Mouse (Mus musculus) liver, adult 2 months (tissue): ENCODE measurements at regions not wholly inside any gene's neighbourhood (a gene's known extent, or its start where the extent isn't known, plus 50 kb on each side); places are given as distances from the start of the nearest gene placed in this dataset.

ENCODE experiments used
- DNase-seq: peaks from one replicate; pipeline ENCODE4 v3.0.0-alpha.2; 2011; ENCODE audit warnings: low read depth, low spot score; ENCODE audit errors: extremely low read depth
- H3K27ac ChIP-seq: fragments of 200-500 bp; replicated peaks from 2 replicates; pipeline ENCODE4 v1.5.1; 2012; ENCODE audit warnings: low read depth, mild to moderate bottlenecking, control low read depth, inconsistent platforms, low read length; ENCODE audit not compliant: insufficient read depth
- H3K27me3 ChIP-seq: fragments of 200-500 bp; 2 replicates; pipeline ENCODE4 v1.6.1; 2012; ENCODE audit warnings: mild to moderate bottlenecking, moderate library complexity, low read length, inconsistent platforms; ENCODE audit not compliant: control insufficient read depth, insufficient read depth
- H3K36me3 ChIP-seq: fragments of 200-500 bp; 2 replicates; pipeline ENCODE4 v1.6.1; 2012; ENCODE audit warnings: low read length, inconsistent platforms; ENCODE audit not compliant: control insufficient read depth, insufficient read depth
- H3K4me1 ChIP-seq: fragments of 200-500 bp; 2 replicates; pipeline ENCODE4 v1.6.1; 2011; ENCODE audit warnings: low read length; ENCODE audit not compliant: control insufficient read depth, insufficient read depth
- H3K4me3 ChIP-seq: fragments of 200-500 bp; 2 replicates; pipeline ENCODE4 v1.5.1; 2011; ENCODE audit warnings: low read depth, mild to moderate bottlenecking, control low read depth, low read length, moderate library complexity; ENCODE audit not compliant: insufficient read depth
- H3K79me2 ChIP-seq: fragments of 200-500 bp; 2 replicates; pipeline ENCODE4 v1.6.1; 2012; ENCODE audit warnings: inconsistent platforms, mild to moderate bottlenecking, low read length, moderate library complexity; ENCODE audit not compliant: control insufficient read depth, insufficient read depth
- H3K9ac ChIP-seq: fragments of 200-500 bp; 2 replicates; pipeline ENCODE4 v1.6.1; 2012; ENCODE audit warnings: low read depth, mild to moderate bottlenecking, control low read depth, inconsistent platforms, low read length
- CTCF ChIP-seq: fragments of 200-500 bp; IDR thresholded peaks from 2 replicates; pipeline ENCODE4 v1.5.1; 2011; ENCODE audit warnings: low read depth, low read length, control low read depth
- POLR2A ChIP-seq: fragments of 200-500 bp; IDR thresholded peaks from 2 replicates; pipeline ENCODE4 v1.6.1; 2011; ENCODE audit warnings: low read length, control low read depth; ENCODE audit not compliant: insufficient read depth; ENCODE audit errors: extremely low read depth
- WGBS: fragments of 180-500 bp; shearing (Covaris S2); methylation state at CpG from one replicate; pipeline ENCODE4 v1.1.7; 2018; 5-methylcytosine and 5-hydroxymethylcytosine counted together

DNA sequence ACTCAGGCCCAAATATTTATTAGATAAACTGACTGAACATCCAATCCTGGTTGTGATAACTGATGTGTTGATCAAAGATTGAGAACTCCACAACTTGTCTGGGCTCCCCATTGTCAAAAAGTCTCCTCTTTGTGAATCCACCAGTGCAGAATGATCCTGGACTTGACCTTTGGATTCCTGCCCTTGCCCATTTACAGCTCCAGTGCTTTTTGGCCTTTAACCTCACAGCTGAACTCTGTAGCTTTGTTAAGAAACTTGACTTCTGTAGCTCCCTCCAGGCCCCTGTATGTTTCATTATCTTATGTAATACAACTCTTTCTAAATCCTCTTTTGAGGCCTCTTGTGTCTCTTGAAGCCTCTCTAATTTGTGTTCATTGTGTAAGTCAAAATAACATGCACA lies 1873.5 kb downstream of the Pcdh9 start:
- H3K27me3 ChIP-seq = no peaks in the 10 kb centered on the region
- peak; percentile 73 for DNase-seq
- no peak overlapping the region for H3K4me3 ChIP-seq
- H3K27ac ChIP-seq = no peak overlapping the region
- no peaks in the 10 kb centered on the region for H3K36me3 ChIP-seq
- no peak overlapping the region for H3K9ac ChIP-seq
- H3K79me2 ChIP-seq = no peaks in the 10 kb centered on the region
- H3K4me1 ChIP-seq = no peaks in the 10 kb centered on the region
- TF ChIP-seq CTCF (no peak), POLR2A (no peak)

GRCm38 (mm10) chr14:91991290-91991689 lies 1899.2 kb downstream of the Pcdh9 start:
- Histone ChIP-seq H3K27ac (no peak overlapping the region), H3K4me3 (no peak overlapping the region), H3K36me3 (no peaks in the 10 kb centered on the region), H3K27me3 (no peaks in the 10 kb centered on the region), H3K9ac (no peak overlapping the region), H3K4me1 (no peaks in the 10 kb centered on the region), H3K79me2 (no peaks in the 10 kb centered on the region)
- TF ChIP-seq CTCF = no peak
- TF ChIP-seq POLR2A = no peak
- WGBS = 50% methylated on average over 2 of the region's 2 CpGs
- no peak for DNase-seq
